Mouse (Mus musculus) left cerebral cortex, adult 2 months (tissue): Measurements from ENCODE around the gene Cdipt. TPM values are rescaled to one million over a fixed set of nuclear protein-coding genes. Genes with fewer than 3 reads are reported as not detected.
A peak's percentile ranks its signal among the peaks of the same experiment; 100 is the strongest.

Experiments used
- DNase-seq, 2 experiments: peaks; one replicate each; pipeline ENCODE4 v3.0.0; 2021 to 2022; ENCODE audit warnings: low spot score in 2 of 2, mixed read lengths in 1 of 2; ENCODE audit errors: extremely low spot score in 1 of 2
- H3K27ac ChIP-seq: fragments of 200-600 bp; 2 replicates; pipeline ENCODE4 v1.8.1; 2022
- H3K4me3 ChIP-seq: fragments of 200-600 bp; 2 replicates; pipeline ENCODE4 v1.8.1; 2022
- CTCF ChIP-seq: fragments of 200-600 bp; IDR thresholded peaks from 2 replicates; pipeline ENCODE4 v1.8.1; 2022; ENCODE audit warnings: antibody characterized with exemption, mild to moderate bottlenecking, moderate library complexity
- intact Hi-C: fragments of 180-260 bp; cut with DNase I; formaldehyde crosslinking; loops from one replicate; pipeline ENCODE4 v1.15.1; 2025
- long read RNA-seq, 2 experiments: library from polyadenylated mRNA; stranded (forward); transcript quantifications; one replicate each; pipeline ENCODE4 v2.0.0; 2021; ENCODE audit warnings: borderline mapping rate in 2 of 2
- total RNA-seq, 2 experiments: library from RNA; stranded (reverse); gene quantifications; 2 replicates each; pipeline ENCODE4 v1.2.3; 2021

The Cdipt gene
- total RNA-seq = 100 to 1,000 TPM; 181 to 186 TPM
- long read RNA-seq, experiment 1, transcript Cdipt-201 (6 exons, 1,974 nt) = major isoform, 204 of 238 reads
- long read RNA-seq, experiment 1, partial matches to known transcripts = 5 of 238 reads
- long read RNA-seq, experiment 1, other reads (novel, unspliced or antisense) = 22 of 238 reads
- long read RNA-seq, experiment 2, transcript Cdipt-201 (6 exons, 1,974 nt) = major isoform, 126 of 165 reads
- long read RNA-seq, experiment 2, partial matches to known transcripts = 29 of 165 reads
- long read RNA-seq, experiment 2, other reads (novel, unspliced or antisense) = 4 of 165 reads

- H3K27ac ChIP-seq = peak within 1 kb of the TSS; percentile 100
Measured at GRCm38 (mm10) chr7:126975893-126975949, at the start of gene Cdipt. Gene Cdipt (plus strand): TSS chr7:126975914.

GRCm38 (mm10) chr7:126926299-126926698 lies 49.4 kb upstream of the Cdipt start:
- H3K27ac ChIP-seq = no peak overlapping the region
- H3K4me3 ChIP-seq = no peak overlapping the region
- DNase-seq = no peak
- TF ChIP-seq CTCF = no peak
- intact Hi-C loops = loop anchor here (5.0 kb wide), 1 partner anchor 44 kb away; the partner anchor contains the start of gene Taok2

More at GRCm38 (mm10) chr7:126975893-126975949, at the start of gene Cdipt:
- intact Hi-C loops = no loop called here
- TF ChIP-seq CTCF = no peak
- peak within 1 kb of the TSS; percentile 99 for H3K4me3 ChIP-seq
- no peak for DNase-seq

GRCm38 (mm10) chr7:126928384-126929037 lies 47.2 kb upstream of the Cdipt start, which contains the start of gene Kctd13:
Gene Kctd13 (plus strand): TSS chr7:126928879.
- intact Hi-C loops = loop anchor here (5.0 kb wide), 1 partner anchor 46 kb away; the partner anchor contains the start of gene Taok2
- H3K4me3 ChIP-seq = peak within 1 kb of the TSS; percentile 95
- no peak for TF ChIP-seq CTCF
- peak within 1 kb of the TSS; percentile 80 for H3K27ac ChIP-seq
- DNase-seq = peak; percentile 93 to 94

GRCm38 (mm10) chr7:126929046-126929445 lies 46.7 kb upstream of the Cdipt start:
- no peak for DNase-seq
- TF ChIP-seq CTCF = no peak
- Histone ChIP-seq H3K27ac (peak overlapping the region; percentile 80), H3K4me3 (peak overlapping the region; percentile 95)
- intact Hi-C loops = loop anchor here (5.0 kb wide), 1 partner anchor 47 kb away; the partner anchor contains the start of gene Taok2

- intact Hi-C loops = no loop called here
- no peak for TF ChIP-seq CTCF
- no peak overlapping the region for H3K27ac ChIP-seq
- no peak overlapping the region for H3K4me3 ChIP-seq
- DNase-seq = no peak
Measured at GRCm38 (mm10) chr7:126932652-126933051, 43.1 kb upstream of the Cdipt start.

GRCm38 (mm10) chr7:126941171-126941570 lies 34.5 kb upstream of the Cdipt start:
- no peak for DNase-seq
- intact Hi-C loops = no loop called here
- no peak overlapping the region for H3K4me3 ChIP-seq
- H3K27ac ChIP-seq = peak overlapping the region; percentile 75
- no peak for TF ChIP-seq CTCF

GRCm38 (mm10) chr7:126941801-126942200 lies 33.9 kb upstream of the Cdipt start:
- peak in 1 of 2 experiments; percentile 37 for DNase-seq
- intact Hi-C loops = no loop called here
- H3K27ac ChIP-seq = peak overlapping the region; percentile 74
- peak overlapping the region; percentile 21 for H3K4me3 ChIP-seq
- TF ChIP-seq CTCF = no peak

- 0 out of 2 replicates have a peak overlapping the region, but pooled peaks have one; percentile 5 for H3K27ac ChIP-seq
- intact Hi-C loops = loop anchor here (5.0 kb wide), 1 partner anchor 156 kb away; no protein-coding TSS in a partner anchor
- H3K4me3 ChIP-seq = no peak overlapping the region
- DNase-seq = no peak
- peak; percentile 59 for TF ChIP-seq CTCF
Measured at GRCm38 (mm10) chr7:126946530-126946929, 29.2 kb upstream of the Cdipt start.

GRCm38 (mm10) chr7:126948626-126949025 lies 27.1 kb upstream of the Cdipt start:
- TF ChIP-seq CTCF = no peak
- DNase-seq = no peak
- Histone ChIP-seq H3K4me3 (peak overlapping the region; percentile 79), H3K27ac (peak overlapping the region; percentile 93)
- intact Hi-C loops = loop anchor here (2.0 to 5.0 kb wide), 2 partner anchors 64 to 154 kb away; partner anchors contain the start of gene Taok2

- H3K27ac ChIP-seq = peak within 1 kb of the TSS; percentile 93
- peak within 1 kb of the TSS; percentile 79 for H3K4me3 ChIP-seq
- DNase-seq = peak; percentile 72 to 73
- intact Hi-C loops = loop anchor here (2.0 to 5.0 kb wide), 2 partner anchors 65 to 153 kb away; partner anchors contain the start of gene Taok2
- TF ChIP-seq CTCF = no peak
Measured at GRCm38 (mm10) chr7:126949403-126949792, 26.3 kb upstream of the Cdipt start, which contains the start of gene Asphd1. Gene Asphd1 (minus strand): TSS chr7:126949582.

- peak within 1 kb of the TSS; percentile 79 for H3K4me3 ChIP-seq
- intact Hi-C loops = loop anchor here (2.0 to 10.0 kb wide), 4 partner anchors 65 to 152 kb away; partner anchors contain the start of genes Maz and Taok2
- peak within 1 kb of the TSS; percentile 93 for H3K27ac ChIP-seq
- TF ChIP-seq CTCF = no peak
- peak; percentile 82 to 83 for DNase-seq
Measured at GRCm38 (mm10) chr7:126949793-126950646, 25.7 kb upstream of the Cdipt start, which contains the start of gene Sez6l2. Gene Sez6l2 (plus strand): TSS chr7:126950563.
